ENCODE assay signal across 8 mouse cellular contexts in genomic region chr2:90916560-90917232, GRCm38 (mm10). TPM values are rescaled to one million over a fixed set of nuclear protein-coding genes. Genes with fewer than 3 reads are reported as not detected.
DNase-seq lines count a peak whose midpoint lies in the region; ATAC-seq and TF ChIP-seq lines count a peak whose summit lies in the region.

No protein-coding gene starts in this region.

- peak; percentile 22; the same call in 1 of the 2 replicates for ATAC-seq in hindbrain, embryonic 11.5 days (ENCODE audit: low FRiP score)
- peak; percentile 20; the same call in 1 of the 2 replicates for ATAC-seq in midbrain, embryonic 12.5 days (ENCODE audit: low FRiP score, low read depth)

- H3K9me3 ChIP-seq in hindbrain, embryonic 11.5 days (ENCODE audit: control insufficient read depth, low read length) = no peaks in the 10 kb centered on the region
- no peaks in the 10 kb centered on the region for H3K9me3 ChIP-seq in midbrain, embryonic 12.5 days

- H3K4me2 ChIP-seq in hindbrain, embryonic 11.5 days (replicated peaks; ENCODE audit: low read depth, low read length) = peak overlapping the region; percentile 89
- peak overlapping the region; percentile 75 for H3K4me2 ChIP-seq in midbrain, embryonic 12.5 days (replicated peaks)

- H3K9ac ChIP-seq in hindbrain, embryonic 11.5 days (ENCODE audit: low read depth, low read length) = peak overlapping the region; percentile 97
- peak overlapping the region; percentile 94 for H3K9ac ChIP-seq in midbrain, embryonic 12.5 days (replicated peaks)

- H3K27me3 ChIP-seq in hindbrain, embryonic 11.5 days (ENCODE audit: control insufficient read depth, insufficient read depth, low read length) = no peaks in the 10 kb centered on the region
- H3K27me3 ChIP-seq in midbrain, embryonic 12.5 days = no peaks in the 10 kb centered on the region

- no peaks in the 10 kb centered on the region; the same call in 1 of the 2 replicates for H3K4me1 ChIP-seq in bone marrow, adult 2 months (ENCODE audit: control insufficient read depth, insufficient read depth, low read length)
- H3K4me1 ChIP-seq in hindbrain, embryonic 11.5 days (replicated peaks; ENCODE audit: control insufficient read depth, insufficient read depth, low read length) = peaks cover 5% of the 10 kb centered on the region
- H3K4me1 ChIP-seq in midbrain, embryonic 12.5 days = peaks cover 28% of the 10 kb centered on the region

- intact Hi-C loops in left cerebral cortex, adult 2 months (cut with DNase I) = loop anchor here (2.0 to 5.0 kb wide), 2 partner anchors 24 to 51 kb away; partner anchors contain the start of gene Celf1
- intact Hi-C loops in left cerebral cortex, postnatal 10 days (cut with DNase I) = no loop called here

- H3K36me3 ChIP-seq in hindbrain, embryonic 11.5 days (ENCODE audit: control insufficient read depth, insufficient read depth, low read length) = no peaks in the 10 kb centered on the region
- H3K36me3 ChIP-seq in midbrain, embryonic 12.5 days = peaks cover 21% of the 10 kb centered on the region

- no peak for TF ChIP-seq CTCF in left cerebral cortex, adult 2 months (IDR thresholded peaks at IDR 0.05)
- TF ChIP-seq CTCF in bone marrow, adult 2 months (IDR thresholded peaks at IDR 0.05; ENCODE audit: control insufficient read depth, insufficient read depth, low read length) = no peak

- DNase-seq in left cerebral cortex, adult 2 months (ENCODE audit: extremely low spot score in 1 of 2, low spot score in 2 of 2) = peak in 1 of 2 experiments; percentile 18
- no peak for DNase-seq in left cerebral cortex, adult 18-20 months (ENCODE audit: low spot score in 2 of 2)
- no peak for DNase-seq in hindbrain, embryonic 11.5 days (ENCODE audit: low spot score)
- no peak for DNase-seq in urinary bladder, postnatal 4 days (ENCODE audit: low spot score in 2 of 2)
- DNase-seq in cerebellum, postnatal 4 days (ENCODE audit: low spot score in 2 of 2) = no peak
- DNase-seq in left cerebral cortex, postnatal 10 days (ENCODE audit: extremely low spot score in 1 of 2, low spot score in 2 of 2) = no peak

- peak overlapping the region; percentile 99 for H3K27ac ChIP-seq in left cerebral cortex, adult 2 months
- H3K27ac ChIP-seq in bone marrow, adult 2 months (ENCODE audit: control insufficient read depth, insufficient read depth, low read depth, low read length, poor library complexity) = peak overlapping the region; percentile 69
- peak overlapping the region; percentile 80 for H3K27ac ChIP-seq in hindbrain, embryonic 11.5 days (ENCODE audit: low read depth, low read length)
- peak overlapping the region; percentile 88 for H3K27ac ChIP-seq in midbrain, embryonic 12.5 days (replicated peaks)

- WGBS in bone marrow, adult 2 months = 26% methylated on average over 7 of the region's 7 CpGs
- WGBS in hindbrain, embryonic 11.5 days = 33% methylated on average over 7 of the region's 7 CpGs
- 32% methylated on average over 7 of the region's 7 CpGs for WGBS in midbrain, embryonic 12.5 days

- H3K4me3 ChIP-seq in left cerebral cortex, adult 2 months = peak overlapping the region; percentile 76
- peak overlapping the region; percentile 65 for H3K4me3 ChIP-seq in bone marrow, adult 2 months (replicated peaks; ENCODE audit: control insufficient read depth, low read depth, low read length)
- H3K4me3 ChIP-seq in hindbrain, embryonic 11.5 days (ENCODE audit: low read depth, low read length) = peak overlapping the region; percentile 68
- H3K4me3 ChIP-seq in midbrain, embryonic 12.5 days = peak overlapping the region; percentile 74

- TF ChIP-seq POLR2A in bone marrow, adult 2 months (IDR thresholded peaks at IDR 0.05; ENCODE audit: borderline replicate concordance, control insufficient read depth, low read depth, low read length) = no peak

RNA-seq across cellular contexts. Expression of gene Ndufs3, which starts 12.1 kb away (rescaled TPM):
- total RNA-seq in left cerebral cortex, adult 2 months (2021) = 100 to 1,000 TPM; 217 to 242 TPM
- 100 to 1,000 TPM; 253 to 266 TPM for total RNA-seq in left cerebral cortex, adult 18-20 months (2021)
- 50.8 and 57.6 TPM in 2 replicates for polyA plus RNA-seq in bone marrow, adult 2 months (2011; ENCODE audit: insufficient read depth, insufficient read length, low replicate concordance, missing spikeins)
- 215 and 217 TPM in 2 replicates for polyA plus RNA-seq in hindbrain, embryonic 11.5 days (2014; fragmentation: Nextera tagmentation; extraction: Ambion mirVana)
- 187 and 196 TPM in 2 replicates for polyA plus RNA-seq in midbrain, embryonic 12.5 days (2016; fragmentation: Nextera tagmentation; extraction: Ambion mirVana)
- total RNA-seq in left cerebral cortex, postnatal 10 days (2021) = 100 to 1,000 TPM; 216 to 217 TPM

RNA-seq across cellular contexts. Expression of gene Kbtbd4, which starts 12.2 kb away (rescaled TPM):
- 10 to 100 TPM; 36.5 to 41.2 TPM for total RNA-seq in left cerebral cortex, adult 2 months (2021)
- total RNA-seq in left cerebral cortex, adult 18-20 months (2021) = 10 to 100 TPM; 48.0 to 57.1 TPM
- polyA plus RNA-seq in bone marrow, adult 2 months (2011; ENCODE audit: insufficient read depth, insufficient read length, low replicate concordance, missing spikeins) = 3.9 and 8.2 TPM in 2 replicates
- polyA plus RNA-seq in hindbrain, embryonic 11.5 days (2014; fragmentation: Nextera tagmentation; extraction: Ambion mirVana) = 46.0 and 49.3 TPM in 2 replicates
- 53.5 and 54.5 TPM in 2 replicates for polyA plus RNA-seq in midbrain, embryonic 12.5 days (2016; fragmentation: Nextera tagmentation; extraction: Ambion mirVana)
- 10 to 100 TPM; 40.9 to 43.6 TPM for total RNA-seq in left cerebral cortex, postnatal 10 days (2021)

RNA-seq across cellular contexts. Expression of gene Celf1, which starts 23.5 kb away (rescaled TPM):
- total RNA-seq in left cerebral cortex, adult 2 months (2021) = 100 to 1,000 TPM; 146 to 149 TPM
- 100 to 1,000 TPM; 132 to 148 TPM for total RNA-seq in left cerebral cortex, adult 18-20 months (2021)
- 34.8 and 39.9 TPM in 2 replicates for polyA plus RNA-seq in bone marrow, adult 2 months (2011; ENCODE audit: insufficient read depth, insufficient read length, low replicate concordance, missing spikeins)
- 78.8 and 90.2 TPM in 2 replicates for polyA plus RNA-seq in hindbrain, embryonic 11.5 days (2014; fragmentation: Nextera tagmentation; extraction: Ambion mirVana)
- 167 and 178 TPM in 2 replicates for polyA plus RNA-seq in midbrain, embryonic 12.5 days (2016; fragmentation: Nextera tagmentation; extraction: Ambion mirVana)
- 100 to 1,000 TPM; 125 to 129 TPM for total RNA-seq in left cerebral cortex, postnatal 10 days (2021)

RNA-seq across cellular contexts. Expression of gene C1qtnf4, which starts 31.0 kb away (rescaled TPM):
- 100 to 1,000 TPM; 259 to 287 TPM for total RNA-seq in left cerebral cortex, adult 2 months (2021)
- 100 to 1,000 TPM; 275 to 295 TPM for total RNA-seq in left cerebral cortex, adult 18-20 months (2021)
- polyA plus RNA-seq in bone marrow, adult 2 months (2011; ENCODE audit: insufficient read depth, insufficient read length, low replicate concordance, missing spikeins) = not detected in 2 replicates
- polyA plus RNA-seq in hindbrain, embryonic 11.5 days (2014; fragmentation: Nextera tagmentation; extraction: Ambion mirVana) = 15.1 and 21.2 TPM in 2 replicates
- polyA plus RNA-seq in midbrain, embryonic 12.5 days (2016; fragmentation: Nextera tagmentation; extraction: Ambion mirVana) = 29.2 and 32.9 TPM in 2 replicates
- 100 to 1,000 TPM; 220 to 233 TPM for total RNA-seq in left cerebral cortex, postnatal 10 days (2021)
